Mouse (Mus musculus): ENCODE measurements around the gene Atp6v0a4.
A peak's percentile ranks its signal among the peaks of the same experiment; 100 is the strongest.

DNA sequence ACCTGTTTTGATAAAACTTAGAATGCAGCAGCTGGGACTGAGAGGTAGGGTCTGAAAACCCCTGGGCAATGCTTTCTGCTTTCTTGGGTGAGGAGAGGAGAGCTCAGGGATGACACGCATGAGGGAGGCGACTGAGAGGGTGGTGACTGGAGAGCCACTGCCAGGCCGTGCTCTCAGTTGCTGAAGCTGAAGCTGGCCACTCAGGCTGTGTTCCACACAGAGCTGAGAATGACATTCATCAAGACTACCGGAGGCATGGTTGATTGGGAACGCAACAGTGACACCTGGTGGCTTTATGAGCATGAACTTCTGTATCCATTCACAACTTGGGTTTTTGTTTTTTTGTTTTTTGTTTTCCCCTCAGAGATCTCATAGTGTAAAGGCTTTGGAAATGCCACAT, 58.2 kb downstream of the Atp6v0a4 start:
- TF ChIP-seq CHD2 (IDR thresholded peaks at IDR 0.05; ENCODE audit: low read depth, low read length) (no peak), HCFC1 (IDR thresholded peaks at IDR 0.05; ENCODE audit: borderline replicate concordance, insufficient read depth, low read length) (no peak), ZC3H11A (IDR thresholded peaks at IDR 0.05; ENCODE audit: borderline replicate concordance, low read depth, low read length) (peak; percentile 95)

All from ES-E14 (cell line).